Mouse (Mus musculus) olfactory bulb, adult 2 months (tissue): ENCODE measurements around the gene Miip. TPM values are rescaled to one million over a fixed set of nuclear protein-coding genes. Genes with fewer than 3 reads are reported as not detected.
"Not testable (repeated sequence)": the region's sequence is repeated elsewhere in the genome, so short reads cannot be mapped to it uniquely, and the experiment has no call there.

ENCODE experiments used
- H3K27ac ChIP-seq: fragments of 200-500 bp; 2 replicates; pipeline ENCODE4 v1.5.1; 2012; ENCODE audit warnings: low read depth, low read length; ENCODE audit not compliant: insufficient read depth
- H3K4me1 ChIP-seq: fragments of 200-500 bp; 2 replicates; pipeline ENCODE4 v1.6.1; 2012; ENCODE audit warnings: low read length; ENCODE audit not compliant: control insufficient read depth, insufficient read depth
- H3K4me3 ChIP-seq: fragments of 200-500 bp; 2 replicates; pipeline ENCODE4 v1.5.1; 2012; ENCODE audit warnings: mild to moderate bottlenecking, low read depth, low read length, moderate library complexity; ENCODE audit not compliant: insufficient read depth
- CTCF ChIP-seq: fragments of 200-500 bp; IDR thresholded peaks from 2 replicates; pipeline ENCODE4 v1.5.1; 2012; ENCODE audit warnings: low read depth, mild to moderate bottlenecking, low read length, moderate library complexity; ENCODE audit not compliant: insufficient read depth
- POLR2A ChIP-seq: fragments of 200-500 bp; IDR thresholded peaks from 2 replicates; pipeline ENCODE4 v1.6.1; 2012; ENCODE audit warnings: mild to moderate bottlenecking, low read depth, low read length, moderate library complexity; ENCODE audit not compliant: insufficient read depth
- WGBS: fragments of 180-500 bp; shearing (Covaris S2); methylation state at CpG from one replicate; pipeline ENCODE4 v1.1.7; 2018; 5-methylcytosine and 5-hydroxymethylcytosine counted together
- polyA plus RNA-seq: library from polyadenylated mRNA; stranded (reverse); fragments of >200 nt; gene quantifications from 2 replicates; pipeline ENCODE4 v1.2.4, GENCODE M21; 2012; ENCODE audit warnings: low replicate concordance; ENCODE audit not compliant: missing spikeins, insufficient read depth, insufficient read length

The Miip gene
- polyA plus RNA-seq, 1 experiment, result not detected

GRCm38 (mm10) chr4:147879865-147880264 lies 11.2 kb upstream of the Miip start:
- no peak overlapping the region for H3K4me3 ChIP-seq
- no peaks in the 10 kb centered on the region for H3K4me1 ChIP-seq
- H3K27ac ChIP-seq, result no peak overlapping the region
- WGBS, result 64% methylated on average over 5 of the region's 5 CpGs
- no peak for TF ChIP-seq POLR2A
- TF ChIP-seq CTCF, result no peak

GRCm38 (mm10) chr4:147879456-147879855 lies 10.8 kb upstream of the Miip start:
- Histone ChIP-seq H3K27ac (no peak overlapping the region), H3K4me3 (no peak overlapping the region), H3K4me1 (no peaks in the 10 kb centered on the region)
- WGBS, result 76% methylated on average over 2 of the region's 2 CpGs
- TF ChIP-seq CTCF, result no peak
- no peak for TF ChIP-seq POLR2A

GRCm38 (mm10) chr4:147878537-147878936 lies 9.9 kb upstream of the Miip start:
- Histone ChIP-seq H3K4me3 (no peak overlapping the region), H3K27ac (no peak overlapping the region), H3K4me1 (no peaks in the 10 kb centered on the region)
- WGBS, result 94% methylated on average over 9 of the region's 9 CpGs
- TF ChIP-seq CTCF (no peak), POLR2A (no peak)

- no peak overlapping the region for H3K27ac ChIP-seq
- 86% methylated on average over 4 of the region's 4 CpGs for WGBS
- TF ChIP-seq POLR2A (no peak), CTCF (no peak)
- H3K4me1 ChIP-seq, result no peaks in the 10 kb centered on the region
- no peak overlapping the region for H3K4me3 ChIP-seq
Measured at GRCm38 (mm10) chr4:147875852-147876575, 7.4 kb upstream of the Miip start.

- H3K4me1 ChIP-seq, result peaks cover 6% of the 10 kb centered on the region
- no peak for TF ChIP-seq POLR2A
- TF ChIP-seq CTCF, result no peak
- H3K27ac ChIP-seq, result no peak overlapping the region
- WGBS, result 8% methylated on average over 5 of the region's 5 CpGs
- H3K4me3 ChIP-seq, result peak overlapping the region; percentile 92
Measured at GRCm38 (mm10) chr4:147869238-147869637, 622 bp upstream of the Miip start.

- 6% methylated on average over 22 of the region's 22 CpGs for WGBS
Measured at GRCm38 (mm10) chr4:147867563-147868449, 810 bp downstream of the Miip start.

GRCm38 (mm10) chr4:147866793-147867192 lies 1.8 kb downstream of the Miip start:
- not testable (repeated sequence) for H3K4me3 ChIP-seq, H3K27ac ChIP-seq, H3K4me1 ChIP-seq
- 40% methylated on average over 3 of the region's 3 CpGs for WGBS

More at GRCm38 (mm10) chr4:147867563-147868449, 810 bp downstream of the Miip start:
- no peak for TF ChIP-seq POLR2A
- TF ChIP-seq CTCF, result no peak
- H3K4me3 ChIP-seq, result peak overlapping the region; percentile 92
- H3K27ac ChIP-seq, result peak overlapping the region; percentile 29; the same call in 1 of the 2 replicates
- peaks cover 6% of the 10 kb centered on the region for H3K4me1 ChIP-seq

- WGBS, result 95% methylated on average over 9 of the region's 9 CpGs
- TF ChIP-seq POLR2A (no peak), CTCF (no peak)
- peaks cover 6% of the 10 kb centered on the region for H3K4me1 ChIP-seq
- H3K27ac ChIP-seq, result no peak overlapping the region
- H3K4me3 ChIP-seq, result no peak overlapping the region
Measured at GRCm38 (mm10) chr4:147866056-147866455, 2.6 kb downstream of the Miip start.

GRCm38 (mm10) chr4:147865651-147866050 lies 3.0 kb downstream of the Miip start:
- Histone ChIP-seq H3K27ac (no peak overlapping the region), H3K4me3 (no peak overlapping the region), H3K4me1 (peaks cover 6% of the 10 kb centered on the region)
- WGBS, result 95% methylated on average over 6 of the region's 6 CpGs
- TF ChIP-seq POLR2A, result no peak
- TF ChIP-seq CTCF, result no peak
